Mouse (Mus musculus) forebrain, postnatal 0 days (tissue): ENCODE results near the gene Arhgap23. TPM values are rescaled to one million over a fixed set of nuclear protein-coding genes. Genes with fewer than 3 reads are reported as not detected.

Source experiments
- ATAC-seq: fragments of 200-750 bp; cut with Nextera tagmentation; 2 replicates; pipeline ENCODE4 v1.8.0; 2017; ENCODE audit warnings: mild to moderate bottlenecking, moderate library complexity
- DNase-seq: peaks from one replicate; pipeline ENCODE4 v3.0.0-alpha.2; 2015
- H3K27ac ChIP-seq: fragments of 300-500 bp; sonication (generic); 2 replicates; pipeline ENCODE4 v1.5.1; 2014; ENCODE audit warnings: low read depth, mild to moderate bottlenecking, antibody characterized with exemption, low read length, moderate library complexity, mixed read lengths
- H3K27me3 ChIP-seq: fragments of 300-500 bp; sonication (generic); 2 replicates; pipeline ENCODE4 v1.6.1; 2014; ENCODE audit warnings: mild to moderate bottlenecking, low read length, mixed read lengths; ENCODE audit not compliant: insufficient read depth
- H3K36me3 ChIP-seq: fragments of 300-500 bp; sonication (generic); 2 replicates; pipeline ENCODE4 v1.6.1; 2014; ENCODE audit warnings: mild to moderate bottlenecking, moderate library complexity; ENCODE audit not compliant: insufficient read depth
- H3K4me1 ChIP-seq: fragments of 300-500 bp; sonication (generic); 2 replicates; pipeline ENCODE4 v1.6.1; 2014; ENCODE audit warnings: antibody characterized with exemption; ENCODE audit not compliant: insufficient read depth
- H3K4me2 ChIP-seq: fragments of 300-500 bp; sonication (generic); 2 replicates; pipeline ENCODE4 v1.6.1; 2014; ENCODE audit warnings: low read depth, mild to moderate bottlenecking, moderate library complexity
- H3K4me3 ChIP-seq: fragments of 300-500 bp; sonication (generic); 2 replicates; pipeline ENCODE4 v1.5.1; 2014; ENCODE audit warnings: low read depth, low read length, mixed read lengths
- H3K9ac ChIP-seq: fragments of 300-500 bp; sonication (generic); 2 replicates; pipeline ENCODE4 v1.6.1; 2014; ENCODE audit warnings: mild to moderate bottlenecking
- H3K9me3 ChIP-seq: fragments of 300-500 bp; sonication (generic); 2 replicates; pipeline ENCODE4 v1.6.1; 2016; ENCODE audit warnings: low read length
- CTCF ChIP-seq: sonication (generic); IDR thresholded peaks from 2 replicates; pipeline ENCODE4 v1.5.1; 2016; ENCODE audit warnings: antibody characterized with exemption, control low read depth, low read depth
- WGBS: fragments of 180-500 bp; shearing (Covaris S2); extraction: QIAGEN DNeasy Blood & Tissue Kit; methylation state at CpG from one replicate; pipeline ENCODE4 v1.1.7; 2014; 5-methylcytosine and 5-hydroxymethylcytosine counted together
- polyA plus RNA-seq: library from polyadenylated mRNA; unstranded; fragments of >200 nt; fragmentation: Nextera tagmentation; extraction: Ambion mirVana; gene quantifications from 2 replicates; pipeline ENCODE4 v1.2.1, GENCODE M21; 2015
- total RNA-seq: library from RNA; depleted of rRNA; stranded (reverse); fragments of >200 nt; gene quantifications from 2 replicates; pipeline ENCODE4 v1.2.3, GENCODE M21; 2014

Gene Arhgap23
- total and polyA plus RNA-seq, 2 experiments from 2014 or later = 10.2 to 52.9 TPM

- Histone ChIP-seq H3K4me3 (peak overlapping the region; percentile 67), H3K9me3 (no peaks in the 10 kb centered on the region), H3K27ac (peak overlapping the region; percentile 76), H3K9ac (peak overlapping the region; percentile 76), H3K4me1 (peaks cover 30% of the 10 kb centered on the region), H3K36me3 (0 out of 2 replicates have a peak, but pooled peaks cover 4% of the 10 kb centered on the region), H3K27me3 (no peaks in the 10 kb centered on the region), H3K4me2 (peak overlapping the region; percentile 84)
- 3% methylated on average over 11 of the region's 11 CpGs for WGBS
- TF ChIP-seq CTCF = no peak
- peak; percentile 26 for ATAC-seq
- peak; percentile 69 for DNase-seq
These were observed 10.6 kb upstream of the Arhgap23 start for GRCm38 (mm10) chr11:97404761-97405190.

GRCm38 (mm10) chr11:97406094-97406951 is 9.0 kb upstream of the Arhgap23 start:
- TF ChIP-seq CTCF = no peak
- peaks cover 20% of the 10 kb centered on the region for H3K4me1 ChIP-seq
- no peaks in the 10 kb centered on the region for H3K9me3 ChIP-seq
- DNase-seq (no peak), ATAC-seq (no peak)
- WGBS = 62% methylated on average over 10 of the region's 10 CpGs
- H3K9ac ChIP-seq = peak overlapping the region; percentile 76
- H3K27me3 ChIP-seq = no peaks in the 10 kb centered on the region
- peak overlapping the region; percentile 45; the same call in 1 of the 2 replicates for H3K27ac ChIP-seq
- H3K4me2 ChIP-seq = peak overlapping the region; percentile 84
- 0 out of 2 replicates have a peak, but pooled peaks cover 4% of the 10 kb centered on the region for H3K36me3 ChIP-seq
- peak overlapping the region; percentile 67; the same call in 1 of the 2 replicates for H3K4me3 ChIP-seq

- no peak for DNase-seq
- TF ChIP-seq CTCF = no peak
- H3K4me3 ChIP-seq = no peak overlapping the region
These were observed 7.9 kb upstream of the Arhgap23 start for GRCm38 (mm10) chr11:97407456-97407855.

GRCm38 (mm10) chr11:97408171-97408570 is 7.2 kb upstream of the Arhgap23 start:
- Histone ChIP-seq H3K4me2 (no peak overlapping the region), H3K9me3 (no peaks in the 10 kb centered on the region), H3K4me1 (peaks cover 17% of the 10 kb centered on the region; the same call in 1 of the 2 replicates), H3K4me3 (no peak overlapping the region), H3K27me3 (no peaks in the 10 kb centered on the region), H3K36me3 (0 out of 2 replicates have a peak, but pooled peaks cover 4% of the 10 kb centered on the region), H3K9ac (peak overlapping the region; percentile 2; the same call in 1 of the 2 replicates), H3K27ac (no peak overlapping the region)
- WGBS = 0% methylated on average over 6 of the region's 6 CpGs
- peak; percentile 71 for DNase-seq
- TF ChIP-seq CTCF = peak; percentile 71
- ATAC-seq = no peak

More at GRCm38 (mm10) chr11:97407456-97407855, 7.9 kb upstream of the Arhgap23 start:
- no peak for ATAC-seq
- Histone ChIP-seq H3K4me1 (peaks cover 17% of the 10 kb centered on the region; the same call in 1 of the 2 replicates), H3K36me3 (0 out of 2 replicates have a peak, but pooled peaks cover 4% of the 10 kb centered on the region), H3K4me2 (no peak overlapping the region), H3K27ac (no peak overlapping the region), H3K9me3 (no peaks in the 10 kb centered on the region), H3K27me3 (no peaks in the 10 kb centered on the region), H3K9ac (0 out of 2 replicates have a peak overlapping the region, but pooled peaks have one; percentile 2)
- 69% methylated on average over 3 of the region's 3 CpGs for WGBS

- no peak for TF ChIP-seq CTCF
- Histone ChIP-seq H3K9ac (no peak overlapping the region), H3K9me3 (no peaks in the 10 kb centered on the region), H3K4me3 (no peak overlapping the region), H3K4me1 (peaks cover 16% of the 10 kb centered on the region; the same call in 1 of the 2 replicates), H3K27me3 (no peaks in the 10 kb centered on the region), H3K36me3 (0 out of 2 replicates have a peak, but pooled peaks cover 4% of the 10 kb centered on the region), H3K4me2 (no peak overlapping the region), H3K27ac (no peak overlapping the region)
- 90% methylated on average over 4 of the region's 4 CpGs for WGBS
- ATAC-seq (no peak), DNase-seq (no peak)
These were observed 4.4 kb upstream of the Arhgap23 start for GRCm38 (mm10) chr11:97410958-97411357.

GRCm38 (mm10) chr11:97412117-97412516 is 3.2 kb upstream of the Arhgap23 start:
- ATAC-seq (no peak), DNase-seq (no peak)
- whole genome bisulfite sequencing = 35% methylated on average over 3 of the region's 3 CpGs
- no peak for TF ChIP-seq CTCF
- H3K4me3 ChIP-seq = no peak overlapping the region
- H3K27me3 ChIP-seq = no peaks in the 10 kb centered on the region
- no peak overlapping the region for H3K4me2 ChIP-seq
- H3K36me3 ChIP-seq = 0 out of 2 replicates have a peak, but pooled peaks cover 4% of the 10 kb centered on the region
- H3K9me3 ChIP-seq = no peaks in the 10 kb centered on the region
- H3K4me1 ChIP-seq = 0 out of 2 replicates have a peak, but pooled peaks cover 5% of the 10 kb centered on the region
- no peak overlapping the region for H3K9ac ChIP-seq
- no peak overlapping the region for H3K27ac ChIP-seq

- ATAC-seq (no peak), DNase-seq (no peak)
- WGBS = 49% methylated on average over 10 of the region's 10 CpGs
- no peak overlapping the region for H3K9ac ChIP-seq
- no peak overlapping the region for H3K4me3 ChIP-seq
- 0 out of 2 replicates have a peak, but pooled peaks cover 5% of the 10 kb centered on the region for H3K4me1 ChIP-seq
- no peak for TF ChIP-seq CTCF
- H3K27ac ChIP-seq = no peak overlapping the region
- H3K27me3 ChIP-seq = no peaks in the 10 kb centered on the region
- H3K4me2 ChIP-seq = no peak overlapping the region
- H3K9me3 ChIP-seq = no peaks in the 10 kb centered on the region
- 0 out of 2 replicates have a peak, but pooled peaks cover 4% of the 10 kb centered on the region for H3K36me3 ChIP-seq
These were observed 2.5 kb upstream of the Arhgap23 start for GRCm38 (mm10) chr11:97412808-97413347.
